Mouse (Mus musculus) ES-E14 (cell line): ENCODE measurements at regions not wholly inside any gene's neighbourhood (a gene's known extent, or its start where the extent isn't known, plus 50 kb on each side); places are given as distances from the start of the nearest gene placed in this dataset.

Experiments
- HCFC1 ChIP-seq: IDR thresholded peaks from 2 replicates; pipeline ENCODE4 v1.6.1; 2012; ENCODE audit warnings: low read length, inconsistent platforms, borderline replicate concordance; ENCODE audit not compliant: insufficient read depth
- ZNF384 ChIP-seq: IDR thresholded peaks from 2 replicates; pipeline ENCODE4 v1.6.1; 2012; ENCODE audit warnings: low read depth, low read length, inconsistent platforms

DNA sequence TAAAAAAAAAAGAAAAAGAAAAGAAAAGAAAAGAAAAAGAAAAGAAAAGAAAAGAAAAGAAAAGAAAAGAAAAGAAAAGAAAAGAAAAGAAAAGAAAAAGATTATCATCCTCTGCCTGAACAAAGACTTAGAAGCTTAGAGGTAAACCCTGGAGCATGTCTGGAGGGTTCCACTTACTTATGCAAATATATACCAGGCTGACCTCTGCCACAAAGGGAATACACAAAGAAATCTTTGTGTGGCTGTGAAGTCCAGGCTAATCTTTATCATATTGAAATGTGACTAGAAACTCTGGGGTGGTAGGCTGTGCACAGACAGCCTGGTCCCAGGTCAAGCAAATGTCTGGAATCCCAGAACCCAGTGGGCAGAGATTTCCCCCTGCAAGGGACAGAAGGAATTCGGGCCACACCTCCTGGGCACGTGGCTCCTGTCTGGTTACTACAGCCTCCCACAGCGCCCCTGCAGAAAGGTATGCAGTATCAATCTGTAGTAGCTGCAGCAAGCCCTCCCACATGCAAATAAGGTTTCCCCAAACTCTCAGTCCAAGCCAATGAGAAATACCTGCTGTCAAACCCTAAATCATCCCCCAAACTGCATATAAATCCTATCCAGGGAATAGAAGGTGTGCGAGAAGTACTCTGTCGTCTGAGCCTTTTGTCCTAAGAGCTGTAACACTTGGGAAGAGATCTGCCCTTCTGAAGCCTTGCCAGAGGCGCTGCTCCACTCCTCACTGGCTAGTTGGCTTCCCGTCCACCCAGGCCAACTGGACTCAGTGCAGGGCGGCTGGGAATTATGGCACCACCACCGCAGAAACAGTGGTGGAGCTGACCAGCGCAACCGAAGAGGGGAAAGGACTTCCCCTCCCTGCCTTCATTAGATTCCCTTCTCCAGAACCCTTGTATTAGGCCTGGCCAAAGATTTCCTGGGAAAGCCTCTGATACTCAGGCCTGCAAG lies 688.4 kb upstream of the Cdh8 start:
- TF ChIP-seq HCFC1 (no peak), ZNF384 (no peak)
